Mouse (Mus musculus) layer of hippocampus, adult 18-20 months (tissue): ENCODE results near the gene Soat2. TPM values are rescaled to one million over a fixed set of nuclear protein-coding genes. Genes with fewer than 3 reads are reported as not detected.
A peak's percentile ranks its signal among the peaks of the same experiment; 100 is the strongest.

Source experiments
- DNase-seq, 2 experiments: peaks; one replicate each; pipeline ENCODE4 v3.0.0; 2022; ENCODE audit warnings: low spot score in 2 of 2
- total RNA-seq, 2 experiments: library from RNA; stranded (reverse); gene quantifications; 2 replicates each; pipeline ENCODE4 v1.2.3; 2021

The Soat2 gene
- total RNA-seq, 2 experiments from 2014 or later: 0.15 TPM; not detected in 1

GRCm38 (mm10) chr15:102186239-102186638 lies 35.9 kb downstream of the Soat2 start:
- DNase-seq: no peak

- DNase-seq: no peak
These were observed 37.8 kb downstream of the Soat2 start for GRCm38 (mm10) chr15:102188096-102188495.

DNA sequence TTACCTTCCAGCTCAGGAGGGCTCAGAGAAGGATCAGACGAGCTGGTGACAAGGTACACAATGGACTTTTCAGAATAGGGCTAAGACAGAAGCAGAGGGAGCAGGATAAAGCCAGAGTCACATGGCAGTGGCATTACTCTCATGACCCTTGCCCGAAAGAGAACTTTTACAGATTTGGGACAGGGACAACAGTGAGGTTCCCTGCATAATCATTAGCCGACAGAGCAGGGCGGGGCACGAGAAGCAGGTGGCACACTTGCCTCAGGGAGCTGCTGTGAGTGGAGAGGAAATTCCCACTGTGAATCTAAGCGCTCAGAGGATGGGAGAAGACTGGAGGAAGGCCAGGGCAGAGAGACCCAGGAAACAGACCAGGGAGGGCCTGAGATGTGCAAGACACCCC lies 38.6 kb downstream of the Soat2 start:
- no peak for DNase-seq

- no peak for DNase-seq
These were observed 41.4 kb downstream of the Soat2 start for GRCm38 (mm10) chr15:102191699-102192098.

- DNase-seq: no peak
These were observed 42.0 kb downstream of the Soat2 start for GRCm38 (mm10) chr15:102192271-102192812.

DNA sequence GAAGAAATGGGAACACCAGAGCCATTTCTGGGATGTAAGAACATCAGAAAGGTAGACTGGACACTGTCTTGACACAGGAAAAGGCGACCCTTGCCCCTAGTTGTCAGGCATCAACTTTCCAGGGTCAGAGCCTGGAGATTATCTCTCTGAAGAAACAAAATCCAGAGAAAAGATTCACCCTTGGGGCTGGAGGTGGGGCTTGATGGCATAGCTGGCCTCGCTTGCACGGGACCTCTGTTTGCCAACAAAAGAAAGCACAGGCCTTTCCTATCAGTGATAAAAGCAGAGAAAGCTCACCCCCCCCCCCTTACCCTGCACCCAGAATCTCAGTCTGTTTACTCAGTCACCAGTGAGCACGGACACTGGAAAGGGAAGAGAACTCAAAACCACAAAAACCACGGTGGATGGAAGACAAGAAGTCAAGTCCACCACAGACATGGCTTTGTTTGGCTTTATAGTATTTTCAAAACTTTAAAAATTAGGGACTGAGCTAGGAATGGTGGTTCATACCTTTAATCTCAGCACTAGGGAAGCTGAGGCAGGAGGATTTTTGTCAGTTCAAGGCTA lies 42.6 kb downstream of the Soat2 start:
- DNase-seq: no peak

- DNase-seq: no peak
These were observed 43.3 kb downstream of the Soat2 start for GRCm38 (mm10) chr15:102193652-102194051.

DNA sequence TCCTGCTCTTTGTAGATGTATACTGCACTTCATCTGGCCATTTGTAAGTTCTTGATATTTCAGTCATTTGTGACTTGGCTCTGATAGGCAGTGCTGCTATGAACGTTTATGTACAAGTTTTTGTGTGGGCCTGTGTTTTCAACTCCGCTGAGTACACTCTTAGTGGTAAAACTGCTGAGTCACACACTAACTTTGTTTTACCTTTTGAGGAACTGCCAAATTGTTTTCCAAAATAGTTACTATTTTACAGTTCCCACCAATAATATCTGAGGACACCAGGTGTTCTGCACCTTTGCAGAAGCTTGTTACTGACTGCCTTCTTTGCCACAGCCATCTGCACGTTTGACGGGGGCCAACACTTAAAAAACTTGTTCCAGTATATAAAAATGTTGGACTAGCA lies 44.1 kb downstream of the Soat2 start:
- DNase-seq: no peak

DNA sequence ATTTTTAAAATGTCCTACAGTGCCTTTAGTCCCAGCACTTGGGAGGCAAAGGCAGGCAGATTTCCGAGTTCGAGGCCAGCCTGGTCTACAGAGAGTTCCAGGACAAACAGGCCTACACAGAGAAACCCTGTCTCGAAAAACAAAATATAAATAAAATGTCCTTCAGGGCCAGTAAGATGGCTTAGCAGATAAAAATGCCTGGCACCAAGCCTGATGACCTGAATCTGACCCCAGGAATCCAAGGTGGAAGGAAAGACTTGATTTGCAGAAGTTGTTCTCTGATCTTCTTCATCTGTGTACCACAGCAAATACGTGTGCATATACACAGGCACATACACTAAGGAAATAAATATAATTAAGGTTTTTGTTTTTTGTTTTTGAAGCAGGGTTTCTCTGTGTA lies 45.0 kb downstream of the Soat2 start:
- DNase-seq: no peak

DNA sequence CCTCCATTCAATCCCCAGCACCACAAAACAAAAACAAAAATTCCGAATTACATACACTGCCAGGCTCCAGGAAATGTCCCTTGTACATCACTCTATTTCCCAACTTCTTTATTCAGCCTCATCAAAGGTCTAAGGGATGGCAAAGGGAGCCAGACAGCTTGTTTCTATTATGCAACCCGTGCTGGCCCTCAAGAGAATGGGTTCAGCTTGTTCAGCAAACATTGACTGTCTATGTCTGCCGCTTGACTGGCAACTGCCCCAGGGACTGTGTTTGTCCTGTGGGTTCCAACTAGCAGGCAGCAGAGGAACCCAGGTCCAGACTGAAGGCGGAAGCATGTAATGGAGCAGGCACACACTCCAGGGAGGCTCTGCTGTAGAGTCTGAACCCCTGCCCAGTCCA lies 48.5 kb downstream of the Soat2 start:
- no peak for DNase-seq

DNA sequence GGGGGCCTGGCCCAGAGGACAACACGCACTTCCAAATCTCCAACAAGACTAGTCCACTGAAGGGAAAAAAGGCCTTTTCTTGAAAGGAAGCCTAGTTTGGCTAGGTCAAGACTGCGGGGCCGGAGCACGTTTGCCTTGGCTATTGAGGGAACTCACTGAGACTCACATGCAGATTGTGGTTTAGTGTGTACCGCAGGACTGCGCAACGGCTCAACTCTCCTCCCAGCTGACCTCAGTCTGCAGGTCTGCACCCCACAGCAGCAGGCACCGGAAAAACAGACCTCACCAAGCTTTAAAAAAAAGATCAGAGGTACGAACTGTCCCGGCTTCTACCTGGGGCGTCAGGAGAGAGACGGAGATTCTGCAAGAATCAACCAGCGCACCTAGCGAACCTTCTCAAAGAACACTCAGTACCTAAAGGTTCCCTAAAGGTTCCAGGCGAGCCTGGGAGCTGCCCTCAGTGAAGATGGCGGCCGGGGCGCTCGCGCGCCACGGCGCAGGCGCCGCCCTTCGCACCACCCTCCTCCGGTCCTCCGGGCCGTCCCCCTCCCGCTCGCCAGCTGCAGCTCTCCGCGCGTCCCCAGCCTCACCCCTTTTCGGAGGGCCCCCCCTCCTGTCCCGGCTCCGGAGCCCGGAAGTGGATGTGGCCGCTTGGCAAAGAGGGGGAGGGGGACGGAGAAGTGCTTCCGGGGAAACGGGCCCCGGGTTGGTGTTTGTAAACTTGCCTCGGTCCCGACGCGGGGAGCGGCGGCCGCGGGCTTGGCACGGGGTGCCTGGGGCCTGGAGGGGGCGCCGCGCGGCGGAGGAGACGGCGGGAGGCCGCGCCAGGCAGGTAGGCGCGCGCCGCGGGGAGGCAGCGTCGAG lies 52.9 kb downstream of the Soat2 start, which contains the start of gene Zfp740:
Gene Zfp740, plus strand, starts transcription at position 279 of the 864 bp plus-strand sequence.
- DNase-seq: peak; percentile 94 to 96

- DNase-seq: peak; percentile 63 to 73
These were observed 53.6 kb downstream of the Soat2 start for GRCm38 (mm10) chr15:102203835-102204381.

- DNase-seq: peak in 1 of 2 experiments; percentile 30
These were observed 54.6 kb downstream of the Soat2 start, which contains the start of gene Csad for GRCm38 (mm10) chr15:102204674-102205505. Gene Csad, minus strand, starts transcription at chr15:102204724.

DNA sequence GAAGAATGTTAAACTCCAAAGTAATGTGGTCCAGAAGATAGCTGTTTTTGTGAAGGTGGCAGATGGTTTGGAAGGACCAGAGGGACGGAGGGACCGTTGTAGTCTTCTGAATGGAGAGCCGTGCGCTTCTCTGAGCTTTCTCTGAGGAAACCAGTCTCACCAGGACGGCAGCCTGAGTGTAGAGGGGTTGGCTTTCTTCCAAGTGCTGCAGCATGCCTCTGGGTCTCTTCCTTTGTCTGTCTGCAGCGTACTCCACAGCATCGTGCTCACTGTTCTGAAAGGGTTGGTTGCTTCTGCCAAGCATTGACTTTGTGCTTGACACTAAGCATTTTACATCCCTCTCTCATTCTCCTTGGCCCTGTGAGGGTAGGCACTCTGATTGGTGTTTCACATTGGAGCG lies 55.5 kb downstream of the Soat2 start:
- peak; percentile 28 to 70 for DNase-seq

GRCm38 (mm10) chr15:102207351-102207750 lies 57.0 kb downstream of the Soat2 start:
- DNase-seq: no peak

- no peak for DNase-seq
These were observed 57.8 kb downstream of the Soat2 start for GRCm38 (mm10) chr15:102208092-102208561.

DNA sequence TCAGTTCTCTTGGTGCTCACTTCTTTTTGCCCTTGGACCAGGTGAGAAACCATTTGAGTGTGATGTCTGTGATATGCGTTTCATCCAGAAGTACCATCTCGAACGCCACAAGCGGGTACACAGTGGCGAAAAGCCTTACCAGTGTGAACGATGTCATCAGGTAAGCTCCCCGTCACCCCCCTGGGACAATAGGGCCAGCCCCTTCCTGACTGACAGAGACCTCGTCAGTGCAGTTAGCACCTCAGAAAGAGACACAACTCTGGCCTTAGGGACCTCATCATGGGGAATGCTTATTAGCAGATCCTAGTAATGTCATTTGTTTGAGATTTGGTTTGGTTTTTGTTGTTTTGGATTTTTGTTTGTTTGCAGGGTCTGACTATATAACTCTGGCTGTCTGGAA lies 58.8 kb downstream of the Soat2 start:
- no peak for DNase-seq

- DNase-seq: no peak
These were observed 60.5 kb downstream of the Soat2 start for GRCm38 (mm10) chr15:102210816-102211215.

- no peak for DNase-seq
These were observed 61.6 kb downstream of the Soat2 start for GRCm38 (mm10) chr15:102211895-102212294.
